Mouse (Mus musculus): Measurements from ENCODE around the gene Ms4a8a. TPM values are rescaled to one million over a fixed set of nuclear protein-coding genes. Genes with fewer than 3 reads are reported as not detected.

Ms4a8a gene
- polyA plus RNA-seq (2021; fragmentation: Nextera tagmentation) = not detected in 2 replicates
- long read RNA-seq, experiment 1 = 0 reads
- long read RNA-seq, experiment 2 = 0 reads

DNA sequence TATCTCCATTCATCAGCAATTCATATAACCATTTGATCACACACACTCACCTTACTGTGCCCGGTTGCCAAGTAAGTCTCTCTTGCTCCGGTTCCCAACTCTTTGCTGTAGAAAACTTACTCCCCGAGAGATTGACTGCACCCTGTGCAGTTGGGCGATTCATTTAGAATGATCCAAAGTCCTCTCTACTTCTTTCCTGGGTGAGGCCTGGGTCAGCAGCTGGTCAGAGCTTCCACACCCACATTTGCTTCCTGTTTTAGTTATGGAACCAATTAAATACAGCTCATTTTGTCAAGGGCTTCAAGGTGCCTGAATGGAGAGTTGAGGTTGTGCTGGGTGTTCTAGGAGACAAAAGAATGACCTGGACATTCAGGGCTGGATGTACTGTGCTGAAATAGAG, at the start of gene Ms4a8a:
Ms4a8a (minus strand) TSS at position 169 of the 400 bp plus-strand sequence.

DNA sequence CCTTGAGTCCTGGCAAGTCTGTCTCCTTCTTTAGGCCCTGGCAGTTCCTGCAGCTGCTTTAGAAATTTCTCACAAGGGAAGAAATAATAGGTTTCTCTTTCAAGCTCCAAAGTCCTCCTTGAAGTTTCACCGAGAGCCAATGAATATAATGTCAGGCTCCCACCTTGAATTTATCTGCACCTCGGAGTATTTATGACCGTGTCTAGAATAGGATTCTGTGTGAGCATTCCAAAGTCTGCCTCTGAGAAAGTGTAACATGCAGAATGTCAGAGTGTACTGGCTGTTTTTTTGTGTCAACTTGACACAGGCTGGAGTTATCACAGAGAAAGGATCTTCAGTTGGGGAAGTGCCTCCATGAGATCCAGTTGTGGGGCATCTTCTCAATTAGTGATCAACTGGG, 63.0 kb downstream of the Ms4a8a start, which contains the start of gene Ms4a18:
Ms4a18 (minus strand) TSS at position 141 of the 400 bp plus-strand sequence.

Other genes starting within 250 kb of the Ms4a8a start
- 0.20 and 0.30 TPM in 2 replicates for gene Slc15a3, start 241.4 kb downstream of the Ms4a8a start, polyA plus RNA-seq (2021; fragmentation: Nextera tagmentation)
- gene Tmem132a, start 211.2 kb downstream of the Ms4a8a start, polyA plus RNA-seq (2021; fragmentation: Nextera tagmentation) = 30.2 and 37.5 TPM in 2 replicates
- 56.5 and 62.8 TPM in 2 replicates for gene Tmem109, start 199.1 kb downstream of the Ms4a8a start, polyA plus RNA-seq (2021; fragmentation: Nextera tagmentation)
- gene Prpf19, start 185.9 kb downstream of the Ms4a8a start, polyA plus RNA-seq (2021; fragmentation: Nextera tagmentation) = 31.3 and 52.3 TPM in 2 replicates
- not detected in 2 replicates for gene Zp1, start 160.5 kb downstream of the Ms4a8a start, polyA plus RNA-seq (2021; fragmentation: Nextera tagmentation)
- 0.06 TPM in 1 of 2 replicates, not detected in the other for gene Ptgdr2, start 143.9 kb downstream of the Ms4a8a start, polyA plus RNA-seq (2021; fragmentation: Nextera tagmentation)
- gene Ccdc86, start 131.8 kb downstream of the Ms4a8a start, polyA plus RNA-seq (2021; fragmentation: Nextera tagmentation) = 7.5 and 7.8 TPM in 2 replicates
- gene Ms4a10, start 106.4 kb downstream of the Ms4a8a start, polyA plus RNA-seq (2021; fragmentation: Nextera tagmentation) = 0.14 TPM in 1 of 2 replicates, not detected in the other
- 0.10 TPM in 1 of 2 replicates, not detected in the other for gene Ms4a15, start 87.9 kb downstream of the Ms4a8a start, polyA plus RNA-seq (2021; fragmentation: Nextera tagmentation)
- not detected in 2 replicates for gene Ms4a18, start 63.1 kb downstream of the Ms4a8a start, polyA plus RNA-seq (2021; fragmentation: Nextera tagmentation)
- gene 1700017D01Rik, start 49.8 kb upstream of the Ms4a8a start, polyA plus RNA-seq (2021; fragmentation: Nextera tagmentation) = not detected in 2 replicates
- not detected in 2 replicates for gene 1700025F22Rik, start 84.2 kb upstream of the Ms4a8a start, polyA plus RNA-seq (2021; fragmentation: Nextera tagmentation)
- gene Ms4a13, start 115.6 kb upstream of the Ms4a8a start, polyA plus RNA-seq (2021; fragmentation: Nextera tagmentation) = not detected in 2 replicates
- not detected in 2 replicates for gene Ms4a12, start 151.3 kb upstream of the Ms4a8a start, polyA plus RNA-seq (2021; fragmentation: Nextera tagmentation)
- not detected in 2 replicates for gene Ms4a1, start 185.1 kb upstream of the Ms4a8a start, polyA plus RNA-seq (2021; fragmentation: Nextera tagmentation)
- not detected in 2 replicates for gene Ms4a5, start 202.8 kb upstream of the Ms4a8a start, polyA plus RNA-seq (2021; fragmentation: Nextera tagmentation)
- gene Ms4a14, start 233.4 kb upstream of the Ms4a8a start, polyA plus RNA-seq (2021; fragmentation: Nextera tagmentation) = not detected in 2 replicates